Mouse (Mus musculus) mouse trophoblast stem cell (cell line): Measurements from ENCODE around the gene Olfr74.
"Not testable (repeated sequence)": the region's sequence is repeated elsewhere in the genome, so short reads cannot be mapped to it uniquely, and the experiment has no call there.

ENCODE experiments used
- in situ Hi-C, 2 experiments: fragments of 300-500 bp; cut with MseI, MboI; formaldehyde crosslinking; loops; 2 replicates in 1 of 2; 3 replicates in 1 of 2; pipeline ENCODE4 v1.15.1; 2025

Olfr74 gene

GRCm38 (mm10) chr2:87974563-87974962 lies at the start of gene Olfr74:
TSS of gene Olfr74 (minus strand) at chr2:87974663.
- in situ Hi-C loops = no loop called here

DNA sequence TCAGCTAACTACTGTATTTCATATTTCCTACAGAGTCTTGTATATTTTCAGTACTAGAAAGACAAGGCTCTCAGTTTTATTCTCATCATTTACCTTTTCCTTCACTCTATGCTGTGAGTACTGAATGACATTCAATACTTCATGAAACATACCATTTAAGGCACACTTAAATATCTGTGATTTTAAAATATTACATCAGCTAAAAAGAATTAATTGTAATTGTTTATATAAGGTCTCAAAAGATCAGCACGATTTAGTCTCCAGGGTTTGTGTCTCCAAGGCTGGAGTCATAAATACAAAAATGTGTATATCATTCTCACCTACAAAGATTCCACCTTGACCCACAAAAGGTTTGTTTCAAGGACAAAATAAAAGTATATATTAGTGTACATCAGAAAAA lies 48.0 kb upstream of the Olfr74 start, which contains the start of gene Olfr1161:
Gene Olfr1161, plus strand, starts transcription at position 301 of the 400 bp plus-strand sequence.
- in situ Hi-C loops = not testable (repeated sequence)

DNA sequence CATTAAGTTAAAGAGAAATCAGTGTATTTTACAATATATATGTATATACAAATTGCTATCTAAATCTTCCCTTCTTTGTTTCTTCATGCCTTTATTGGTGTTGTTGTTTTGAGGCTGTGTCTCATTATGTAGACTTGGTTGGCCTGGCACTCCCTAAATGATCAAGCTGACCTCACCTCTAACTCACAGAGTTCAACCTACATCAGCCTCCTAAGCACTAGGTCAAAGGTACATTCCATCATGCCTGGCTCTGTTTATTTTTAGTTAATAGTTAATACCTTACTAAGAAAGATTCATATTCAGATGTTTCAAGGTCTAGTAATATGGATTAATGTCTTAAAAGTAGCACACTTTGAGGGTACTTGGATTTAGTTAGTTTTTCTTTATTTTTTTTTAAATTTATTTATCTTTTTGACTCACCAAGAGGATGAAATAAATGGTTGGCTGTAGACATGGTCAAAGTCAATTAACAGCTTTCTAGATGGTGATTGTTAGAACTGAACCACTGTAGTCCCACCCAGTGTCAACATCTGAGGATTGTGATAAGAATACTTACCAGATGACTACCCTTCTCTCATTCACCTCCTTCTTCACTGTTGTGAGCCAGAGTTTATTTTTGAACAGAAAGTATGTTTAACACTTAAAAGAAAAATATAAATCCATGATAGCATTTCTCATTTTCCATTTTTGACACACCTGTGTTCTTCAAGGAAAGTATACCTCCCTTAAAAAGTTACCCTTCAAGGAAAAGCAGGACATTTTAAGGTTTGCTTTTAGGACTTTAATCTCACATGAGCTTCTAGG lies 33.3 kb upstream of the Olfr74 start, which contains the start of gene Olfr1160:
Gene Olfr1160, minus strand, starts transcription at position 754 of the 804 bp plus-strand sequence.
- in situ Hi-C loops = no loop called here

DNA sequence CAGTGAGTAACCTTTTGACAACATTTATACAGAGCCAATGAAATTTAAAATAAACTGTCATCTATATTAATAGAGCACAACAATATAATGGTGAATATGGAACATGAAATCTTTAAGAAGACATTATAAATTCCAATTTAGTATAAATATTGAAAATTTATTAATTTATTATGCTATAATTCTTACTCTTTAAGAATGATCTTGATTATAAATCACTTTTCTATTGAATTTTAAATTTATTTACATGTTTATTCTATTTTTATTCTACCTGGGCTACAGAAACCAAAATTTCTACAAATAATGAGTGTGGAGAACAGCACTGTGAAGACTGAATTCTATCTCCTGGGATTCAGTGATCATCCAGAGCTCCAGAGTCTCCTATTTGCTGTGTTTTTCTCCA lies 15.3 kb upstream of the Olfr74 start, which contains the start of gene Olfr1158:
Gene Olfr1158, plus strand, starts transcription at position 301 of the 400 bp plus-strand sequence.
- in situ Hi-C loops = no loop called here

DNA sequence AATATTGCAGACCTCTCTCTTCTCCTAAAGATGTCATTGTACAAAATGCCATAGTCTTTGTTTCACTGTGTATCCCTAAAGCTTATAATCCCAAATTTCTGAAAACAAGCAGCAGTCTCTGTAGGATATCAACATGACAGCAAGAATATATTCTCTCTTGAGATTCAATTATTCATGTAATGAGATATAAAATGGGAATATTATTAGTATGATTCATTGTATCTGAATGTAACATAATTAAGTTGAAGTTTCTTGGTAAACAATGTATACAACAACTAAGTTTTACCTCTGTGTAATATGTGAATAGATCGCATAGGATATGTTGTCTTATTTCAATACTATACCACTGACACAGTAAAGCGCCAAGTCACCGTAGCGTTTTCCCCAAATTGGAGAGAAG lies 6.3 kb downstream of the Olfr74 start, which contains the start of gene Olfr1157:
Gene Olfr1157, minus strand, starts transcription at position 101 of the 400 bp plus-strand sequence.
- in situ Hi-C loops = no loop called here

- in situ Hi-C loops = no loop called here
Observed at GRCm38 (mm10) chr2:87953000-87953399, 21.5 kb downstream of the Olfr74 start, which contains the start of gene Olfr1156. TSS of gene Olfr1156 (minus strand) at chr2:87953100.

GRCm38 (mm10) chr2:87945037-87945436 lies 29.4 kb downstream of the Olfr74 start, which contains the start of gene Olfr1155:
TSS of gene Olfr1155 (minus strand) at chr2:87945137.
- in situ Hi-C loops = no loop called here
